Mouse (Mus musculus): ENCODE results near the gene Ago3. TPM values are rescaled to one million over a fixed set of nuclear protein-coding genes. Genes with fewer than 3 reads are reported as not detected.

Gene Ago3
- 2.9 TPM for polyA plus RNA-seq (2015; fragmentation: Illumina TruSeq; extraction: RNeasy Lipid Tissue Mini Kit (QIAGEN cat#74804); ENCODE audit: insufficient read depth, low read depth, low replicate concordance)

DNA sequence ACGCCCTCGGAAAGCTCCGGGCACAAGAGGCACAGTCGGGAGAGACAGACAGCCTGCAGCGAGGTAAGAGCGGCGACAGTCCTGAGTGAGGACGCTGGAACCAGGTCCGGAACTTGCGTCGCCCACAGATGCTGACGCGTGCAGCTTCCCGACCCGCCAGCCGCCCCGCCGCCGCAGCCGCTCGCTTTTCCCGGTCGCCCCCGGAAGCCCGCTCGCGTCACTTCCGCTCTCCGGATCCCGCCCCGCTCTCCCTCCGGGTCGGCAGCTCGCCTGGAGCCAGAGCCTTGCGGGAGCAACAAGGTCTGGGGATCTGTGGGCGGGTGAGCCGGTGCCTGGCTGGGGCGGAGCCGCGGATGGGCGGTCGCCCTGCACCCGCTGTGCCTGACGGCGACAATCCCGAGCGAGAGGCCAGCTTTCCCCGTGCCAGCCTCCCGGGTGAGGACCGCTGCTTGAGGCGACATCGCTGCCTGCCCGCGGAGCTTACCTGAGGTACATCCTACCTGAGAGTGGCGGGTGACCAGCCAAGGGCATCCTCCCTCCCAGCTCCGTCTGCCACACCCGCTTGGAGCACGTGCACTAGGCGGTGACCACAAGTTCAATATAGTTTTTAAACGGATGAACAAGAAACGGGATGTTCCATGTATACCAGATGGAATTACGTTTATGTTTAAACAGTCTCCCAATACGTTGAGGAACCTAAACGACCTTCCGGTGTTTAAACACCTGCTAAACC, at the start of gene Ago3:
TSS of gene Ago3 (minus strand) at position 210 of the 733 bp plus-strand sequence.

DNA sequence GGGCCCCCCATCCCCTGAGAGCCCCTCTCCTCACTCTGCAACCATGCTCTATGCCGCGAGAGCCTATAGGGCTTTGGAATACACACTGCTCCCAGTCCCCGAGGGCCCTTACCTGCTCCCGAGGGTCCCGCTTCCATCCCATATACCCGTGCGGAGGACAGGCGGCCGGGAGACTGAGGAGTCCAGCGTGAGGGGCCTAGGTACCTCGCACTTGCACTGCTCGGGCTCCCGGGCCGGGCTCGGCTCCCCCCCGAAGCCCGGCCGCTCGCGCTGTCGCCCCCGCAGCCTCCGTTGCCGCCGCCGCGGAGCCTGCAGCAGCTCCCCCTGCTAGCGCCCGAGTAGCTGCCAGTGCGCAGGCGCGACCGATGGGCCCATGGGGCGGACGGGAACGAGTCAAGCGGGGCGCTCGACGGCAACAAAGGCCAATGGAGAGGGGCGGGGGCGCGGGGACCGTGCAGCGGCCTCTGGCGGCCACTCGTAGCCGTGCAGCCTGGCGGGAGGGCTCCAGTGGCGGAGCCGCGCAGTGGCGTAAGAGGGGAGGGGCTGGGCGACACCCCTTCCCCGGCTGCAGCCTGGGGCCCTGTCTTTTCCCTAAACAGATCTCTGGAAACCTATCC, 39.0 kb upstream of the Ago3 start, which contains the start of gene Ago1:
TSS of gene Ago1 (minus strand) at position 299 of the 617 bp plus-strand sequence.

DNA sequence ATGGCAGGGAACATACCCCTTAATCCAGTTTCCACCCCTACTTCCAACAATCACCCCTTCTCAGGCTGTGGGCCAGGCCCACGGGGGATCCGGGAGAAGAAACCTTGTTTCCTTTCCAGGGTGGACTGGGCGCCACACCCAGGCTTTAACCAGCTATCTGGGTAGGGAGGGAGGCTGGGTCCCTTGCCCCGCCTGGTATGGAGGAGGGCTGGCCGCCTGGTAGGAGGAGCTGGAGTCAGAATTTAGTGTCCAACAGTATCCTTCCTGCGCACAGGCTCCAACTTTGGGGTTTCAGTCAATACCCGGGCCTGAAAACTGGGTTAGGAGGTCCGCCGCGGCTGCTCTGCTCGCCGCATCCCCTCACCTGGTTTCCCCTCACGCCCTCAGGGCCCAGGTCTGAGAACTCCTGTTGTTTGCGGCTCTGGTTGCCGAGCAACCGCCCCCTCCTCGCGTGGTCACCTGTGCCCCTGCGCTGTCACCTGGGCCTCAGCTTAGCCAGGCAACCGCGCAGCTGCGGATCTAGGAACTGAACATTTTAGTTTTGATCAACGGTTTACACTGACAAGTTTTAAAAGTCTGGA, 104.0 kb downstream of the Ago3 start, which contains the start of gene Tekt2:
TSS of gene Tekt2 (minus strand) at position 408 of the 581 bp plus-strand sequence.

DNA sequence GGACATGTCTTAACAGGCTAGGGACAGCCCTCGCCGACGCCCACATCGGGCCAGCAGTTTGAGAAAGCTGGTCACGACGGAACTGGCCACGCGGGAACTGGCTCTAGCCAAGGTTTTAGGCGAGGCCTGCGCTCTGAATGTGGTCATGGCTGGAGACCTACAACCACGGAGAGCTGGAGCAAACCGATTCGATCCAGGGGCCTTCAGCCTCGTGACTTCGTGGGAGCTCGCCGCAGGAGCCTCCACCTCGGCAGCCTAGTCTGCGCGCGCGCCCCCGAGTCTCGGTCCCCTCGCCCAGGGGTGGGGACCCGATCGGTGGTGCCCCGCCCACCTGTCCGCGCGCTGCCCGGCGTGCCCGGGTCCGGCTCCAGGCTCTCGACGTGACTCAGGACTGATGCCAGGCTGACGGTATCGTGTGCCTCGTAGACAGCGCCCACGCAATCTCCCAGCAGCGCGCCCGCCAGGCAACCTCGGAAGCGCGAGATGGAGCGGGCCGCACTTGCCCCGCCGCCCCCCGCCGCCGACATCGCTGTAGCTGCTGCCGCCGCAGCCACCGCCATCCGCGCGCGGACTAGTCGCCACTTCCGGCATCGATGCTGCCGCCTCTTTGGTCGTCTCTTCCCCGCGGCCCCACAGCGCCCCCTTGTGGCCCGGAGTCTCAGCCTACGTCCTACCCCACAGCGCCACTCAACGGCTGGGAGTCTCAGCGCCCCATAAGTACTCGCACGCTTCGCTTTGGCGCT, 108.1 kb downstream of the Ago3 start, which contains the start of gene Adprhl2:
TSS of gene Adprhl2 (minus strand) at position 593 of the 743 bp plus-strand sequence.

DNA sequence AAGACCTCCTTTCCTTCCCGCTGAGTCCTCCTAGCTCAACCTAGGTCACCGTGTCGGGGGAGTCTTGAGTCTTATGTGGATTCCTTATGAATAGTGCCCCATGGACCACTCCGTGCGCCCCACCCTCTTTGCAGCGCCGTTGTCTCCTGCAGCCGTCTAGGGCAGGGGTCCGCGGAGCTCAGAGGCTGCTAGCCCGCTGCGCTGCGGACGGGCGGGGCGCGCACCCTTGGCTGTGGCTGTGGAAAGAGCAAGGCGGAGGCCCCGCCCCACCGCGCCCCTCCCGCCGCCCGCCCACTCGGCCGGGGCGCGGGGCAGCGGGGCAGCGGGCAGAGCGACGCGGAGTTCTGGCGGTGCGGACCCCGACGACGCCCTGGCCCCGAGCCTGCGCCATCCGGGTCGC, 142.9 kb downstream of the Ago3 start, which contains the start of gene Col8a2:
TSS of gene Col8a2 (plus strand) at position 302 of the 400 bp plus-strand sequence.

Other genes with a start within 250 kb of the Ago3 start
- 49.2 TPM for gene Thrap3, start 226.8 kb downstream of the Ago3 start, polyA plus RNA-seq (2015; fragmentation: Illumina TruSeq; extraction: RNeasy Lipid Tissue Mini Kit (QIAGEN cat#74804); ENCODE audit: insufficient read depth, low read depth, low replicate concordance)
- 12.6 TPM for gene Map7d1, start 173.2 kb downstream of the Ago3 start, polyA plus RNA-seq (2015; fragmentation: Illumina TruSeq; extraction: RNeasy Lipid Tissue Mini Kit (QIAGEN cat#74804); ENCODE audit: insufficient read depth, low read depth, low replicate concordance)
- gene Trappc3, start 167.2 kb downstream of the Ago3 start, polyA plus RNA-seq (2015; fragmentation: Illumina TruSeq; extraction: RNeasy Lipid Tissue Mini Kit (QIAGEN cat#74804); ENCODE audit: insufficient read depth, low read depth, low replicate concordance) = 13.9 TPM
- gene Col8a2, start 142.8 kb downstream of the Ago3 start, polyA plus RNA-seq (2015; fragmentation: Illumina TruSeq; extraction: RNeasy Lipid Tissue Mini Kit (QIAGEN cat#74804); ENCODE audit: insufficient read depth, low read depth, low replicate concordance) = 0.42 TPM
- gene Adprhl2, start 107.9 kb downstream of the Ago3 start, polyA plus RNA-seq (2015; fragmentation: Illumina TruSeq; extraction: RNeasy Lipid Tissue Mini Kit (QIAGEN cat#74804); ENCODE audit: insufficient read depth, low read depth, low replicate concordance) = 8.7 TPM
- 2.2 TPM for gene Tekt2, start 103.9 kb downstream of the Ago3 start, polyA plus RNA-seq (2015; fragmentation: Illumina TruSeq; extraction: RNeasy Lipid Tissue Mini Kit (QIAGEN cat#74804); ENCODE audit: insufficient read depth, low read depth, low replicate concordance)
- gene Ago1, start 39.0 kb upstream of the Ago3 start, polyA plus RNA-seq (2015; fragmentation: Illumina TruSeq; extraction: RNeasy Lipid Tissue Mini Kit (QIAGEN cat#74804); ENCODE audit: insufficient read depth, low read depth, low replicate concordance) = 3.5 TPM
- 1.5 TPM for gene Ago4, start 103.9 kb upstream of the Ago3 start, polyA plus RNA-seq (2015; fragmentation: Illumina TruSeq; extraction: RNeasy Lipid Tissue Mini Kit (QIAGEN cat#74804); ENCODE audit: insufficient read depth, low read depth, low replicate concordance)
- gene Clspn, start 127.4 kb upstream of the Ago3 start, polyA plus RNA-seq (2015; fragmentation: Illumina TruSeq; extraction: RNeasy Lipid Tissue Mini Kit (QIAGEN cat#74804); ENCODE audit: insufficient read depth, low read depth, low replicate concordance) = 0.26 TPM
- 2.9 TPM for gene 5730409E04Rik, start 180.3 kb upstream of the Ago3 start, polyA plus RNA-seq (2015; fragmentation: Illumina TruSeq; extraction: RNeasy Lipid Tissue Mini Kit (QIAGEN cat#74804); ENCODE audit: insufficient read depth, low read depth, low replicate concordance)
- gene Psmb2, start 248.1 kb upstream of the Ago3 start, polyA plus RNA-seq (2015; fragmentation: Illumina TruSeq; extraction: RNeasy Lipid Tissue Mini Kit (QIAGEN cat#74804); ENCODE audit: insufficient read depth, low read depth, low replicate concordance) = 26.3 TPM